Mouse (Mus musculus): Measurements from ENCODE around the gene Hmgcl. TPM values are rescaled to one million over a fixed set of nuclear protein-coding genes. Genes with fewer than 3 reads are reported as not detected.

The Hmgcl gene
- polyA plus RNA-seq, 1 experiment from 2014 or later, result 60.2 TPM

GRCm38 (mm10) chr4:135964426-135964825, 18.2 kb downstream of the Hmgcl start:
- Histone ChIP-seq H3K9ac (peak overlapping the region; percentile 80), H3K4me3 (peak overlapping the region; percentile 65), H3K36me3 (peaks cover 55% of the 10 kb centered on the region), H3K27ac (no peak overlapping the region), H3K4me1 (peaks cover 25% of the 10 kb centered on the region), H3K27me3 (no peaks in the 10 kb centered on the region; the same call in 1 of the 2 replicates), H3K9me3 (replicated peaks) (no peaks in the 10 kb centered on the region), H3K4me2 (replicated peaks) (peak overlapping the region; percentile 77)
- WGBS, result 6% methylated on average over 12 of the region's 12 CpGs
- no peak for ATAC-seq (ENCODE audit: low FRiP score)

- H3K36me3 ChIP-seq, result peaks cover 55% of the 10 kb centered on the region
- H3K9ac ChIP-seq, result no peak overlapping the region
- H3K4me1 ChIP-seq, result peaks cover 31% of the 10 kb centered on the region
- H3K27ac ChIP-seq, result no peak overlapping the region
- H3K27me3 ChIP-seq, result no peaks in the 10 kb centered on the region; the same call in 1 of the 2 replicates
- H3K9me3 ChIP-seq (replicated peaks), result no peaks in the 10 kb centered on the region
- 91% methylated on average over 9 of the region's 9 CpGs for WGBS
- no peak overlapping the region for H3K4me2 ChIP-seq (replicated peaks)
- H3K4me3 ChIP-seq, result no peak overlapping the region
- no peak for ATAC-seq (ENCODE audit: low FRiP score)
Observed at GRCm38 (mm10) chr4:135965113-135965512, 18.9 kb downstream of the Hmgcl start.

- no peak overlapping the region for H3K4me2 ChIP-seq (replicated peaks)
- no peaks in the 10 kb centered on the region; the same call in 1 of the 2 replicates for H3K27me3 ChIP-seq
- WGBS, result 95% methylated on average over 16 of the region's 16 CpGs
- no peak for ATAC-seq (ENCODE audit: low FRiP score)
- peaks cover 36% of the 10 kb centered on the region for H3K4me1 ChIP-seq
- no peak overlapping the region for H3K27ac ChIP-seq
- no peak overlapping the region for H3K9ac ChIP-seq
- H3K36me3 ChIP-seq, result peaks cover 59% of the 10 kb centered on the region
- no peaks in the 10 kb centered on the region for H3K9me3 ChIP-seq (replicated peaks)
- H3K4me3 ChIP-seq, result no peak overlapping the region
Observed at GRCm38 (mm10) chr4:135966283-135966682, 20.0 kb downstream of the Hmgcl start.

- ATAC-seq (ENCODE audit: low FRiP score), result no peak
- H3K4me2 ChIP-seq (replicated peaks), result no peak overlapping the region
- no peak overlapping the region for H3K9ac ChIP-seq
- H3K9me3 ChIP-seq (replicated peaks), result no peaks in the 10 kb centered on the region
- peaks cover 43% of the 10 kb centered on the region for H3K4me1 ChIP-seq
- 93% methylated on average over 18 of the region's 18 CpGs for WGBS
- no peak overlapping the region for H3K4me3 ChIP-seq
- no peaks in the 10 kb centered on the region; the same call in 1 of the 2 replicates for H3K27me3 ChIP-seq
- peaks cover 52% of the 10 kb centered on the region for H3K36me3 ChIP-seq
- no peak overlapping the region for H3K27ac ChIP-seq
Observed at GRCm38 (mm10) chr4:135967086-135967760, 21.0 kb downstream of the Hmgcl start.

GRCm38 (mm10) chr4:135968271-135968869, 22.1 kb downstream of the Hmgcl start:
- Histone ChIP-seq H3K36me3 (peaks cover 52% of the 10 kb centered on the region), H3K4me1 (peaks cover 41% of the 10 kb centered on the region), H3K4me3 (no peak overlapping the region), H3K27ac (no peak overlapping the region), H3K4me2 (replicated peaks) (no peak overlapping the region), H3K9ac (no peak overlapping the region), H3K27me3 (no peaks in the 10 kb centered on the region; the same call in 1 of the 2 replicates), H3K9me3 (replicated peaks) (no peaks in the 10 kb centered on the region)
- WGBS, result 60% methylated on average over 19 of the region's 19 CpGs
- no peak for ATAC-seq (ENCODE audit: low FRiP score)

- Histone ChIP-seq H3K27me3 (no peaks in the 10 kb centered on the region; the same call in 1 of the 2 replicates), H3K4me3 (no peak overlapping the region), H3K9ac (no peak overlapping the region), H3K27ac (no peak overlapping the region), H3K36me3 (peaks cover 53% of the 10 kb centered on the region), H3K4me1 (peaks cover 39% of the 10 kb centered on the region), H3K9me3 (replicated peaks) (no peaks in the 10 kb centered on the region), H3K4me2 (replicated peaks) (no peak overlapping the region)
- WGBS, result 89% methylated on average over 13 of the region's 13 CpGs
- ATAC-seq (ENCODE audit: low FRiP score), result no peak
Observed at GRCm38 (mm10) chr4:135969070-135969750, 23.0 kb downstream of the Hmgcl start.

GRCm38 (mm10) chr4:135970585-135970984, 24.3 kb downstream of the Hmgcl start:
- H3K27me3 ChIP-seq, result no peaks in the 10 kb centered on the region; the same call in 1 of the 2 replicates
- H3K27ac ChIP-seq, result no peak overlapping the region
- 87% methylated on average over 11 of the region's 11 CpGs for WGBS
- ATAC-seq (ENCODE audit: low FRiP score), result no peak
- no peak overlapping the region; the same call in 1 of the 2 replicates for H3K9ac ChIP-seq
- peaks cover 29% of the 10 kb centered on the region for H3K4me1 ChIP-seq
- no peaks in the 10 kb centered on the region for H3K9me3 ChIP-seq (replicated peaks)
- H3K36me3 ChIP-seq, result peaks cover 65% of the 10 kb centered on the region
- H3K4me3 ChIP-seq, result no peak overlapping the region
- H3K4me2 ChIP-seq (replicated peaks), result no peak overlapping the region

GRCm38 (mm10) chr4:135971805-135972555, 25.7 kb downstream of the Hmgcl start:
- Histone ChIP-seq H3K4me2 (replicated peaks) (peak overlapping the region; percentile 88), H3K4me3 (peak overlapping the region; percentile 86), H3K27ac (peak overlapping the region; percentile 79), H3K9ac (peak overlapping the region; percentile 91), H3K9me3 (replicated peaks) (no peaks in the 10 kb centered on the region), H3K36me3 (peaks cover 65% of the 10 kb centered on the region), H3K4me1 (peaks cover 29% of the 10 kb centered on the region), H3K27me3 (no peaks in the 10 kb centered on the region)
- 1% methylated on average over 35 of the region's 35 CpGs for WGBS
- ATAC-seq (ENCODE audit: low FRiP score), result peak; percentile 63

GRCm38 (mm10) chr4:135972556-135972906, 26.3 kb downstream of the Hmgcl start, which contains the start of gene Lypla2:
Gene Lypla2, minus strand, starts transcription at chr4:135972626.
- peak within 1 kb of the TSS; percentile 88 for H3K4me2 ChIP-seq (replicated peaks)
- WGBS, result under 1% methylated on average over 18 of the region's 19 CpGs
- H3K36me3 ChIP-seq, result peaks cover 63% of the 10 kb centered on the region

GRCm38 (mm10) chr4:135972911-135973811, 26.9 kb downstream of the Hmgcl start:
- WGBS, result 76% methylated on average over 13 of the region's 13 CpGs
- no peak for ATAC-seq (ENCODE audit: low FRiP score)

More at GRCm38 (mm10) chr4:135972556-135972906, 26.3 kb downstream of the Hmgcl start, which contains the start of gene Lypla2:
- Histone ChIP-seq H3K9ac (peak within 1 kb of the TSS; percentile 91), H3K4me3 (peak within 1 kb of the TSS; percentile 86), H3K4me1 (peaks cover 29% of the 10 kb centered on the region), H3K27ac (peak within 1 kb of the TSS; percentile 79), H3K9me3 (replicated peaks) (no peaks in the 10 kb centered on the region), H3K27me3 (no peaks in the 10 kb centered on the region)
- peak; percentile 79 for ATAC-seq (ENCODE audit: low FRiP score)

GRCm38 (mm10) chr4:135976146-135976545, 29.9 kb downstream of the Hmgcl start:
- Histone ChIP-seq H3K4me3 (no peak overlapping the region), H3K9ac (no peak overlapping the region), H3K4me1 (peaks cover 12% of the 10 kb centered on the region), H3K36me3 (peaks cover 39% of the 10 kb centered on the region), H3K27me3 (no peaks in the 10 kb centered on the region), H3K27ac (no peak overlapping the region), H3K9me3 (replicated peaks) (no peaks in the 10 kb centered on the region), H3K4me2 (replicated peaks) (no peak overlapping the region)
- no peak for ATAC-seq (ENCODE audit: low FRiP score)
- WGBS, result 91% methylated on average over 12 of the region's 12 CpGs

More at GRCm38 (mm10) chr4:135972911-135973811, 26.9 kb downstream of the Hmgcl start:
- peaks cover 29% of the 10 kb centered on the region for H3K4me1 ChIP-seq
- H3K27me3 ChIP-seq, result no peaks in the 10 kb centered on the region
- peak overlapping the region; percentile 86 for H3K4me3 ChIP-seq
- no peaks in the 10 kb centered on the region for H3K9me3 ChIP-seq (replicated peaks)
- peaks cover 57% of the 10 kb centered on the region for H3K36me3 ChIP-seq
- H3K4me2 ChIP-seq (replicated peaks), result peak overlapping the region; percentile 88
- H3K9ac ChIP-seq, result peak overlapping the region; percentile 91
- H3K27ac ChIP-seq, result 0 out of 2 replicates have a peak overlapping the region, but pooled peaks have one; percentile 23
